Mouse (Mus musculus): Measurements from ENCODE around the gene Arih1. TPM values are rescaled to one million over a fixed set of nuclear protein-coding genes. Genes with fewer than 3 reads are reported as not detected.

Arih1 gene
- 16.9 and 17.2 TPM in 2 replicates for polyA plus RNA-seq (2015; fragmentation: Nextera tagmentation; extraction: Ambion mirVana)

DNA sequence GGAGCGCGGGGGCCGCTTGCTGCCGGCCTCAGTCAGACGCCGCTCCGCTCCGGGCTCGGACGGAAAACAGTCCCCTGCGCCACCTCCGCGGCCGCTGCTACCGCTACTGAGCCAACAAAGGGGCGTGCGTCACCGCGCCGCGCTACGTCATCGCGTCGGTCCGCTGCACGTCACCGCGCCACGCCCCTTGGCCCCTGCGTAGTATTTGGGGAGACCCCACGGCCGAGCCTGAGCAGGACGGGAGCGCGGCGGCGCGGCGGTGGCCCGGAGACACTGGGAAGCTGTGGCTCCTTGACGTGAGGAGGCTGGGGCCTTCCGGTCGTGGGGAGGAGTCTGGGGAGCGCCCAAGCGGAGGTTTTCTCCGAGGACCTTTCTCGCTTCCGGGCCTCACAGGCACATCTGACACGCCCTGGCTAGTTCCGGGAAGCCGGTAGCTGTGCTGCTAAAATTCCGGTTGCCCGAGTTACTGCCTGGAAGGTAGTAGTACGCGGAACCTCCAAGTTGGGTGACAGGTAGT, at the start of gene Arih1:
Gene Arih1, minus strand, starts transcription at position 70 of the 517 bp plus-strand sequence.
- Histone ChIP-seq H3K27me3 (no peaks in the 10 kb centered on the region), H3K4me1 (replicated peaks) (peaks cover 33% of the 10 kb centered on the region), H3K9me3 (no peaks in the 10 kb centered on the region), H3K9ac (peak within 1 kb of the TSS; percentile 94), H3K4me2 (peak within 1 kb of the TSS; percentile 82), H3K4me3 (peak within 1 kb of the TSS; percentile 89), H3K36me3 (no peaks in the 10 kb centered on the region), H3K27ac (replicated peaks) (peak within 1 kb of the TSS; percentile 94)
- ATAC-seq (ENCODE audit: low FRiP score, low read depth), result peak; percentile 99
- whole genome bisulfite sequencing, result 1% methylated on average over 53 of the region's 56 CpGs

DNA sequence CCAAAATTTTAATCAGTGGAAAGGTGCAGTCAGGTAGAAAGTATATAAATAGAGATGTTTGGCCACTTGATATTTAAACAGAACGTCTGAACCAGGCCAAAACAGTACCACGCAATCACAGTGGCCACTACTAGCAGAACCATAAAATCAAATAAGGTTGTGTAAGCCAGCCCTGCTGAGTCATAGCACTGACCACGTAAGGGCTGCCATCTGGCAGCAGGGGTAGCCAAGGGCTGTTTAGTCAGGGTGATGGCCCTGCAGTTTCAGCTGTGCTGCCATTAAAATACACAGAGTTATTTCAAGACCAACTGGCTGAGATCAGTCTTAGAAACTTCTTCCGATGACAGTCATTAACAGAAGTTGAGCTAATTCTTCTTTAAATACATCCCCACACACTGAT, 47.5 kb upstream of the Arih1 start:
- Histone ChIP-seq H3K4me1 (replicated peaks) (peaks cover 1% of the 10 kb centered on the region), H3K4me2 (no peak overlapping the region), H3K9ac (no peak overlapping the region), H3K27me3 (no peaks in the 10 kb centered on the region), H3K27ac (replicated peaks) (no peak overlapping the region), H3K36me3 (no peaks in the 10 kb centered on the region), H3K9me3 (no peaks in the 10 kb centered on the region), H3K4me3 (no peak overlapping the region)
- ATAC-seq (ENCODE audit: low FRiP score, low read depth), result no peak
- 82% methylated on average over 4 of the region's 4 CpGs for WGBS

DNA sequence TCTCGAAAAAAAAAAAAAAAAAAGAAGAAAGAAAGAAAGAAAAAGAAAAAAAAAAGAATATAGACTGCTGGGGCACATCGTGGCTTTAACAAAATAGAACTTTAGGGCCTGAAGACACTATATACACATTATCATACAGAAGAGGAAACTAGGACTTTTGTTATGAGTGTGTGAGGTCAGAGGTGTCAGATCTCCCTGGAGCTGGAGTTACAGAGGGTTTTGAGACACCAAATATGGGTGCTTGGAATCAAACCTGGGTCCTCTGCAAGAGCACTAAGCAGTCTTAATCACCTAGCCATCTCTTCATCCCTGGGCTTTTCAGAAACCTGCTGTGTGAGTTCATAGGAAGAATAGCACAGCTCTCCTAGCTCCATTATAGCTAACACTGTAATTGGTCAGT, 47.0 kb upstream of the Arih1 start:
- Histone ChIP-seq H3K27ac (replicated peaks) (no peak overlapping the region), H3K9me3 (no peaks in the 10 kb centered on the region), H3K4me1 (replicated peaks) (no peaks in the 10 kb centered on the region), H3K4me3 (no peak overlapping the region), H3K27me3 (no peaks in the 10 kb centered on the region), H3K36me3 (no peaks in the 10 kb centered on the region), H3K4me2 (no peak overlapping the region), H3K9ac (no peak overlapping the region)
- 86% methylated on average over 2 of the region's 2 CpGs for whole genome bisulfite sequencing
- ATAC-seq (ENCODE audit: low FRiP score, low read depth), result no peak

DNA sequence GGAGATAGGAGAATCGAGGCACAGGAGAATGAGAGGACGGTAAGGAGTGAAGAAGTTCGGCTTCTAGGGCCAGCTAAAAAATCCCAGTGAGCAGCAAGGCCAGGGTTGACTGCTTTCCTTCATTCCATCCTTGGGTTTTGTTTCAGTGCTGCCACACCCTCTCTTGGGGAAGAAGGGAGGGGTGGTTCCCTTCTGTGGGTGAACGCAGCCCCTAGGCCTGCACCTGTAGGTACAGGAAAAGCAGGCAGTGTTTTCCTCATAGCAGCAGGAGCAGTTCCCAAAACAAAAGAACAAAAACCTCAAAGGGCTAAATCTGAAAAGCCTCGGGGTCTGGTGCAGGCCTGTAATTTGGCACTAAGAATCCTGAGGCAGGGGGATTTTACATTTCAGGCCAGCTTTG, 45.2 kb upstream of the Arih1 start:
- H3K4me1 ChIP-seq (replicated peaks), result no peaks in the 10 kb centered on the region
- no peak overlapping the region for H3K9ac ChIP-seq
- H3K4me3 ChIP-seq, result no peak overlapping the region
- H3K9me3 ChIP-seq, result no peaks in the 10 kb centered on the region
- 36% methylated on average over 5 of the region's 5 CpGs for WGBS
- no peak overlapping the region for H3K27ac ChIP-seq (replicated peaks)
- no peaks in the 10 kb centered on the region for H3K27me3 ChIP-seq
- H3K36me3 ChIP-seq, result no peaks in the 10 kb centered on the region
- no peak overlapping the region for H3K4me2 ChIP-seq
- no peak for ATAC-seq (ENCODE audit: low FRiP score, low read depth)

DNA sequence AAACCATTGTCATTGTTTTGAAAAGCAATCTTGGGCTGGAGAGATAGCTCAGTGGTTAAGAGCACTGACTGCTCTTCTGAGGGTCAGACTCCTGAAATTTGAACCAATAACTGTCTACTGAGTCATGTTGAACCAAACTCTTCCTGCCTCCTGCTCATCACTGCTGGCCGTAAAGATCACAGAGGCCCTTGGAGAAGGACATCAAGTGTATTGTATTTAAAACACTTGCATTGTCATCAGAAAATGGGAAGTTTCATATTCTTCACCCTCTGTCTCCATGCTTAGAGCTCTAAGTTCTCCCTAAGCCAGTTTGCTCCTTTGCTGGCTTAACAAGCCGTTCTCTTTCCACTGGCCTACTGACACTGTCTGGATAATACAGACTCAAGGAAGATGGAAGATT, 41.9 kb upstream of the Arih1 start:
- ATAC-seq (ENCODE audit: low FRiP score, low read depth), result no peak
- 87% methylated on average over 2 of the region's 2 CpGs for WGBS

DNA sequence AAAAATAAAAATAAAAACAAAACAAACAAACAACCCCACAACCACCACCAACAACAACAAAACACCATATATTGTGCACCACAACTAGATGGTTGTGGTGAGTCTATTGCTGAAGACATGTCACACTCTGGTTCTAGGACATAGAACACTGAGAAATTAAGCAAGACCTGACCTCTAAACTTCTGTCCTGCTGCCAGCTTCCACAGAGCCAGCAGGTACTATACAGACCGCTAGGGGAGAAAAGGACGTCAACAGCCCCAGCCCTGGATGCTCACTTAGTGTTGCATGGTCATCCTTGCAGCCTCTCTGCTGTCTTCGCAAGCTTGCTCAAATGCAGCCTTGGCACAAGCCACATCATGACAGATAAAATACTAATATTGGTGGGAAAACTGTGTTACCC, 41.2 kb upstream of the Arih1 start:
- no peak for ATAC-seq (ENCODE audit: low FRiP score, low read depth)
- Histone ChIP-seq H3K9ac (no peak overlapping the region), H3K27me3 (no peaks in the 10 kb centered on the region), H3K36me3 (no peaks in the 10 kb centered on the region), H3K27ac (replicated peaks) (no peak overlapping the region), H3K4me3 (no peak overlapping the region), H3K4me1 (replicated peaks) (no peaks in the 10 kb centered on the region), H3K9me3 (no peaks in the 10 kb centered on the region), H3K4me2 (no peak overlapping the region)
- 90% methylated on average over 3 of the region's 3 CpGs for WGBS

More for the DNA sequence above, 41.9 kb upstream of the Arih1 start:
- Histone ChIP-seq H3K4me3 (no peak overlapping the region), H3K9ac (no peak overlapping the region), H3K4me1 (replicated peaks) (no peaks in the 10 kb centered on the region), H3K4me2 (no peak overlapping the region), H3K9me3 (no peaks in the 10 kb centered on the region), H3K27me3 (no peaks in the 10 kb centered on the region), H3K27ac (replicated peaks) (no peak overlapping the region), H3K36me3 (no peaks in the 10 kb centered on the region)

DNA sequence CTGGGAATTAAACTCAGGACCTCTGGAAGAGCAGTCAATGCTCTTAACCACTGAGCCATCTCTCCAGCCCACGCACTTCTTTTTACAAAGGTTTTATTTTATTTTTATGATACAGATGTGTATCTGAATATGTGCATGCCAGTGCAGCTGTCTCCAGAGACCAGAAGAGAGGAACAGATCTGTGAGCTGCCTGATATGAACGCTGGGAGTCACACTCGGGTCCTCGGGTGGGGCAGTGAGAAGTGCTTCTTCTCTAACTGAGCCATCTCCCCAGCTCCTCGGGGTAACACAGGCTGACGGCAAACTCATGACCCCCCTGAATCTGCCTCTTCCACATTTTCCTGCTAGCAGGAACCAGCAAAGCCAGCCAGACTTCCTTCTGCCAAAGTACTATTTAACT, 40.3 kb upstream of the Arih1 start:
- Histone ChIP-seq H3K4me3 (no peak overlapping the region), H3K27me3 (no peaks in the 10 kb centered on the region), H3K4me1 (replicated peaks) (no peaks in the 10 kb centered on the region), H3K9me3 (no peaks in the 10 kb centered on the region), H3K36me3 (no peaks in the 10 kb centered on the region), H3K9ac (no peak overlapping the region), H3K4me2 (no peak overlapping the region), H3K27ac (replicated peaks) (no peak overlapping the region)
- ATAC-seq (ENCODE audit: low FRiP score, low read depth), result no peak
- WGBS, result 90% methylated on average over 6 of the region's 6 CpGs

DNA sequence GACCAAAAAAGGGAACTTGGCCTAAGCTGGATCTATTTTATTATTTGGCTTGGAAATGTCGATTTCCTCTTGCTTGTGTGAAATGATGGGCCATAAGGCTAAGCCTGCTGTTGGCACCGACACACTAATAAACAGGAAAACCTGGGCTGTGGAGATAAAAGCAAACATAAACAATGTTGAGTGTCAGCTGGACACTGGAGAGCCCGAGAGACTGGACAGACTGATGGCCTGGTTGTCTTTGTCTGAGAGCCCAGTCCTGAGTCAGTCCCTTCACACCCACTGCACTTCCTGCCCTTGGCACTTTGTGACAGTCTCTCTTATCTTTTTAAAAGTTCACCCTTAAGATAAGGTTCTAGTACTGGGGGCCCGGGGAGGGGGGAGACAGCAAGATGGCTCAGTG, 36.5 kb upstream of the Arih1 start:
- Histone ChIP-seq H3K9ac (no peak overlapping the region), H3K9me3 (no peaks in the 10 kb centered on the region), H3K27me3 (no peaks in the 10 kb centered on the region), H3K4me2 (no peak overlapping the region), H3K27ac (replicated peaks) (no peak overlapping the region), H3K36me3 (no peaks in the 10 kb centered on the region), H3K4me1 (replicated peaks) (no peaks in the 10 kb centered on the region), H3K4me3 (no peak overlapping the region)
- ATAC-seq (ENCODE audit: low FRiP score, low read depth), result no peak
- 63% methylated on average over 4 of the region's 4 CpGs for WGBS

DNA sequence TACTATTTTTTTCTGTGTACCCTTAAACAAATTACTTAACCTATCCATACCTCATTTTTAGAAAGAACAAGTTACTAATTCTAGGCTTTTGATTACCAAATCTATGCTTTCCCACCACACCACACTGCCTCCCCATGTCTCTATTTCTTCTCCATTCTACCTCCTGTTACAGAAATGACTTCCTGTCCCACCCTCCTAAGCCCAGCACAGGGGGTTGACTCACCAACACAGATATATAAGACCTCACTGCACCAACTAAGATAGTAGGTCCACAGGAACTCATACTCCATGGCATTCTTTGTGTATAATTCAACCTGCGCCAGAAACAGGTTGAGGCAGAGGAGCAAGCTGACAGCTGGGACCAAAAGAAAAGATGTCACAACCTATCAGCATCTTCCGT, 33.0 kb upstream of the Arih1 start:
- 89% methylated on average over 2 of the region's 2 CpGs for WGBS
- no peak for ATAC-seq (ENCODE audit: low FRiP score, low read depth)
- H3K4me2 ChIP-seq, result no peak overlapping the region

DNA sequence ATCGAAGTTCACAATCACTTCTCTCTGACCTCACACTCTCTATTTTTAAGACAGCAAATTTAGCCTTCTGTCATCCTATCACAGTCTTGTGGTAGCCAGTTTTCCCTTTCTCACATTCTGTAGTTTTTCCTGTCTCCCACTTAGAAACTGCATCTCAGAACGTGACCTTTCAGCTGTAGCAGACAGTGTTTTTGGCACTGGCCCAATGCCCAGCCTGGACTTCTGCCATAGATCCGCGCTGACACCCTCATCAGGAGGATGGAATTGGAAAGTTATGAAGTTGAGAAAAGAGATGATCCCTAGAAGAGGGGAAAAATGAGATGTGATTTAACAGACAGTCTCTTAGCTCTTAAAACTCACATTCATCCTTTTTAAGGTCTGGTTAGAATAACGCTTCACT, 32.6 kb upstream of the Arih1 start:
- H3K36me3 ChIP-seq, result no peaks in the 10 kb centered on the region
- H3K27me3 ChIP-seq, result no peaks in the 10 kb centered on the region
- H3K4me2 ChIP-seq, result no peak overlapping the region
- no peaks in the 10 kb centered on the region for H3K4me1 ChIP-seq (replicated peaks)
- no peak overlapping the region for H3K9ac ChIP-seq
- H3K9me3 ChIP-seq, result no peaks in the 10 kb centered on the region
- 72% methylated on average over 5 of the region's 5 CpGs for WGBS
- no peak overlapping the region for H3K4me3 ChIP-seq
- no peak for ATAC-seq (ENCODE audit: low FRiP score, low read depth)
- no peak overlapping the region for H3K27ac ChIP-seq (replicated peaks)

More for the DNA sequence above, 33.0 kb upstream of the Arih1 start:
- Histone ChIP-seq H3K4me3 (no peak overlapping the region), H3K36me3 (no peaks in the 10 kb centered on the region), H3K27me3 (no peaks in the 10 kb centered on the region), H3K27ac (replicated peaks) (no peak overlapping the region), H3K9me3 (no peaks in the 10 kb centered on the region), H3K4me1 (replicated peaks) (no peaks in the 10 kb centered on the region), H3K9ac (no peak overlapping the region)

DNA sequence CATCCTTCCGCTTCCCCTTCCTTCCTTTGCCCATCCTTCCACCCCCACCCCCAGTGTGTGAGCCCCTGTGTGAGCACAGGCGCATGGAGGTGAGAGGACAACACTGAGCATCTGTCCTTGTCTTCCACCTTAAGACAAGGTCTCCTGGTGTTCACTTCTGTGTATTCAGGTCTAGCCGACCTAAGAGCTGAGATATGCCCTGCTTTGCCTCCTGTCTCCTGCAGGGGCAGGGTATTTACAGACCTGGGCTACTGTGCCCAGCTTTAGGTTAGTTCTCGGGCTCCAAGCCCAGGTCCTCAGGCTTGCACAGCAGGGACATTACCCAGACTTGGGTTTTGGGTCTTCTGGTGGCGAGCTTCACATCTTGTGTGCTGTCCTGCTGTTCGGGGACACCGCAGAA, 30.7 kb upstream of the Arih1 start:
- no peaks in the 10 kb centered on the region for H3K27me3 ChIP-seq
- no peak for ATAC-seq (ENCODE audit: low FRiP score, low read depth)
- H3K9me3 ChIP-seq, result no peaks in the 10 kb centered on the region
- H3K4me1 ChIP-seq (replicated peaks), result no peaks in the 10 kb centered on the region
- WGBS, result 59% methylated on average over 7 of the region's 7 CpGs
- H3K4me3 ChIP-seq, result no peak overlapping the region
- no peak overlapping the region for H3K9ac ChIP-seq
- no peak overlapping the region for H3K27ac ChIP-seq (replicated peaks)
- no peaks in the 10 kb centered on the region for H3K36me3 ChIP-seq
- H3K4me2 ChIP-seq, result no peak overlapping the region

DNA sequence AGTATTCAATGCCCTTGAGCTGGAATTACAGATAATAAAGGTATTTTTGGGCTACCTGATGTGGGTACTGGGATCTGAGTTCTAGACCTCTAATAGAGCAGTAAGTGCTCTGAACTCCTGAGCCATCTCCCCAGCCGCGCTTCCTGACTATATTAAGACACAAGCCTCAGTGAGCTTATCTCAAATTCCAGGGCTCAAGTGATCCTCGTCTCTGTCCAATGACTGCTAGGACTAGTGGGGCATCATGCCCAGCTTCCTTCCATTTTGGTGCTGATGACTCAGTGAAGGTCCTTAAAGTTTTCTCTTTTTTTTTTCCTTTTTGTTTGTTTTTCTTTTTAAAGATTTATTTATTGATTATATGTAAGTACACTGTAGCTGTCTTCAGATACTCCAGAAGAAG, 28.7 kb upstream of the Arih1 start:
- Histone ChIP-seq H3K9ac (no peak overlapping the region), H3K4me2 (no peak overlapping the region), H3K36me3 (no peaks in the 10 kb centered on the region), H3K4me3 (no peak overlapping the region), H3K9me3 (no peaks in the 10 kb centered on the region), H3K4me1 (replicated peaks) (no peaks in the 10 kb centered on the region), H3K27me3 (no peaks in the 10 kb centered on the region), H3K27ac (replicated peaks) (no peak overlapping the region)
- no peak for ATAC-seq (ENCODE audit: low FRiP score, low read depth)
- 79% methylated on average over 3 of the region's 3 CpGs for WGBS

DNA sequence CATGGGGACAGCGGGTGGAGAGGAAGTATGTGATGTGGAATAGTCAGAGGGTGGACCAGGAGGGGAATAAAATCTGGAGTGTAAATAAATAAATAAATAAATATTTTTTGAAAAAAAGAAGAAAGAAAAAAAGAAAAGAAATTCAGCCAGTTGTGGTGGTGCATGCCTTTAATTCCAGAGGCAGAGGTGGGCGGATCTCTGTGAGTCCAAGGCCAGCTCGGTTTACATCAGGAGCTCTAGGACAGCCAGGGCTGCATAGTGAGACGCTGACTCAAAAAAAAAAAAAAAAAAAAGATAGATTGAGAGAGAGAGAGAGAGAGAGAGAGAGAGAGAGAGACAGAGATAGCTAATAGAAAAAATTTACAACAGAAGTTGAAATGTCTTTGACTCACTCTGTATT, 26.0 kb upstream of the Arih1 start:
- H3K4me1 ChIP-seq (replicated peaks), result no peaks in the 10 kb centered on the region
- H3K9me3 ChIP-seq, result no peaks in the 10 kb centered on the region
- no peaks in the 10 kb centered on the region for H3K27me3 ChIP-seq
- 53% methylated on average over 4 of the region's 4 CpGs for WGBS
- H3K36me3 ChIP-seq, result no peaks in the 10 kb centered on the region
- ATAC-seq (ENCODE audit: low FRiP score, low read depth), result no peak
- no peak overlapping the region for H3K4me3 ChIP-seq
- no peak overlapping the region for H3K27ac ChIP-seq (replicated peaks)
- no peak overlapping the region for H3K4me2 ChIP-seq
- H3K9ac ChIP-seq, result no peak overlapping the region
